Mouse (Mus musculus): ENCODE measurements at regions not wholly inside any gene's neighbourhood (a gene's known extent, or its start where the extent isn't known, plus 50 kb on each side); places are given as distances from the start of the nearest gene placed in this dataset.

GRCm38 (mm10) chr13:93564902-93565301, 65.3 kb upstream of the Jmy start:
- intact Hi-C loops (cut with DNase I; ENCODE audit: low total_unique reads): no loop called here
- DNase-seq: no peak

GRCm38 (mm10) chr13:93564091-93564490, 64.5 kb upstream of the Jmy start:
- no peak for DNase-seq
- intact Hi-C loops (cut with DNase I; ENCODE audit: low total_unique reads): no loop called here

- intact Hi-C loops (cut with DNase I; ENCODE audit: low total_unique reads): no loop called here
- no peak for DNase-seq
These were observed 60.7 kb upstream of the Jmy start for GRCm38 (mm10) chr13:93560282-93560681.

- no peak for DNase-seq
- intact Hi-C loops (cut with DNase I; ENCODE audit: low total_unique reads): no loop called here
These were observed 59.0 kb upstream of the Jmy start for GRCm38 (mm10) chr13:93558603-93559002.

- intact Hi-C loops (cut with DNase I; ENCODE audit: low total_unique reads): no loop called here
These were observed 56.5 kb upstream of the Jmy start for GRCm38 (mm10) chr13:93556119-93556518.

GRCm38 (mm10) chr13:93554901-93555300, 55.3 kb upstream of the Jmy start:
- intact Hi-C loops (cut with DNase I; ENCODE audit: low total_unique reads): no loop called here
- no peak for DNase-seq

More at GRCm38 (mm10) chr13:93556119-93556518, 56.5 kb upstream of the Jmy start:
- no peak for DNase-seq

- DNase-seq: no peak
- intact Hi-C loops (cut with DNase I; ENCODE audit: low total_unique reads): no loop called here
These were observed 54.3 kb upstream of the Jmy start for GRCm38 (mm10) chr13:93553932-93554331.

GRCm38 (mm10) chr13:93553271-93553670, 53.7 kb upstream of the Jmy start:
- intact Hi-C loops (cut with DNase I; ENCODE audit: low total_unique reads): no loop called here
- DNase-seq: no peak

GRCm38 (mm10) chr13:93550311-93550710, 50.7 kb upstream of the Jmy start:
- intact Hi-C loops (cut with DNase I; ENCODE audit: low total_unique reads): no loop called here
- DNase-seq: peak; percentile 36

Data from gastrocnemius, postnatal 14 days (tissue).